Mouse (Mus musculus) ES-Bruce4 (cell line): ENCODE results near the gene Pah.

Experiments
- CTCF ChIP-seq: IDR thresholded peaks from one replicate; pipeline ENCODE4 v1.8.1; 2011; ENCODE audit warnings: low read depth, low read length
- EP300 ChIP-seq: IDR thresholded peaks from 2 replicates; pipeline ENCODE4 v1.6.1; 2011; ENCODE audit warnings: low read depth, low read length; ENCODE audit not compliant: insufficient read depth
- POLR2A ChIP-seq: IDR thresholded peaks from one replicate; pipeline ENCODE4 v1.8.1; 2011; ENCODE audit warnings: low read length; ENCODE audit not compliant: insufficient read depth

DNA sequence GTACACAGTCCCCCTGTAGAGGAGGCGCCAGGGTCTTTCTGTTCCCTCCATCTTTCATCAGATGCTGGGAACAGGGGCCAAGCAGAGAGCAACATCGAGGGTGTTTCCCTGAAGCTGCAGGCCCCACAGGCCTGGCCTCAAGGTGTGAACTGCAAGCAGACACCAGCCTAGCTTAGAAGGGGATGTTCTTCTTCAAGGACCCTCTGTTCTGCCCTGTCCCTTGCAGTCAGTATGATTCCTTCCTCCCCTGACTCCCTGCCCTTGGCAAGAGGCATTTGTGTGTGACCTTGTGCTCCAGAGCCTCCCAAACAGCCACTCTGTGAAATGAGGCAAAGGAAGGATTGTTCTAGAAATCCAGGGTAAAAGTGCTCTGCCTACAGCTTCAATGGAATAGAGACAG lies 34.8 kb downstream of the Pah start:
- TF ChIP-seq CTCF (no peak), POLR2A (no peak), EP300 (no peak)
